Mouse (Mus musculus): ENCODE data around the gene Nln.

- no peak for TF ChIP-seq CTCF (IDR thresholded peaks at IDR 0.05; ENCODE audit: low read depth)
- no peak for TF ChIP-seq EP300 (IDR thresholded peaks at IDR 0.05; ENCODE audit: low read depth)
These were observed 74.6 kb downstream of the Nln start for GRCm38 (mm10) chr13:104034854-104035253.
